Mouse (Mus musculus): Measurements from ENCODE around the gene Uap1.
A peak's percentile ranks its signal among the peaks of the same experiment; 100 is the strongest.
"Not testable (repeated sequence)": the region's sequence is repeated elsewhere in the genome, so short reads cannot be mapped to it uniquely, and the experiment has no call there.

Uap1 gene

GRCm38 (mm10) chr1:170112261-170112660 is 62.5 kb downstream of the Uap1 start:
- no peak for DNase-seq (ENCODE audit: low spot score)

- DNase-seq (ENCODE audit: low spot score), result no peak
These were observed 63.0 kb downstream of the Uap1 start for GRCm38 (mm10) chr1:170111651-170112226.

- peak; percentile 82 for DNase-seq (ENCODE audit: low spot score)
These were observed 64.0 kb downstream of the Uap1 start, which contains the start of gene Ddr2 for GRCm38 (mm10) chr1:170110516-170111332. Gene Ddr2, minus strand, starts transcription at chr1:170110762.

DNA sequence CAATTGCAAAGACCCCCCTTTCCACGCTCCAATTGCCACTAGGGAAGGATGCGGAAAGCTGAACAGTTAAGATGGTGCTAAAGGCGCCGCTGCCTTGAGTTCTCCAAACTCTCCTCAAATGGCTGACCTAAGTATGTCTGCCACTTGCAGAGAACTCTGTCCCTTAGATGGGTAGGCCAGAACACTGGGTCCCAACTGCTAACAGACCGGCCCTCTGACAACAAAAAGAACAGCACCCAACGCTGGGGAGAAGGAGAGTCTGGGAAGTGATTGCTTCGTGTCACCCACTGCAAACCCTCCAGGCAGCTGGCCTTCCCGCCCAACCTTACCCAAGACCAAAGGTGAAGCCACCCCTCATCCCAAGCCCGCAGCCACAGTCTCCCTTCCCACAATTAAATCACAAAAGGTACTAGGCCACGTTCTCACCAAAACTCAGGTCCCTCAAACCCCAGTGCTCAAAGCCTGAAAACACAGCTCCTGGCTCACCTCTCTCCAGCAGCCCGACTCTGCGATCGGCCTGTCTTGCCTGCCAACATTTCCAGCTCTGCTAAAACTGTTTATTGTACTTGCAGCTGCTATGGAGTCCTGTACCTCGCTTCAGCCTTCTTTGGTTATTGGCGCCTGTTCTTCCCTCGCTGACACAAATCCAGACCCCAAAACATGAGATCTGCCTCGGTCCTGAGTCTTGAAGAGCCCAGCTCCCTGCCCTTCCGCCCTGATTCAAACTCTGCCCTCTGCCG is 64.8 kb downstream of the Uap1 start:
- peak; percentile 7 for DNase-seq (ENCODE audit: low spot score)

GRCm38 (mm10) chr1:170102814-170103213 is 71.9 kb downstream of the Uap1 start:
- not testable (repeated sequence) for DNase-seq (ENCODE audit: low spot score)

All from embryo, embryonic 10.5 days (tissue).